Mouse (Mus musculus) forebrain, postnatal 0 days (tissue): ENCODE results near the gene Ctf2. TPM values are rescaled to one million over a fixed set of nuclear protein-coding genes. Genes with fewer than 3 reads are reported as not detected.
A peak's percentile ranks its signal among the peaks of the same experiment; 100 is the strongest.

Source experiments
- ATAC-seq: fragments of 200-750 bp; cut with Nextera tagmentation; 2 replicates; pipeline ENCODE4 v1.8.0; 2017; ENCODE audit warnings: mild to moderate bottlenecking, moderate library complexity
- DNase-seq: peaks from one replicate; pipeline ENCODE4 v3.0.0-alpha.2; 2015
- H3K27ac ChIP-seq: fragments of 300-500 bp; sonication (generic); 2 replicates; pipeline ENCODE4 v1.5.1; 2014; ENCODE audit warnings: low read depth, mild to moderate bottlenecking, antibody characterized with exemption, low read length, moderate library complexity, mixed read lengths
- H3K27me3 ChIP-seq: fragments of 300-500 bp; sonication (generic); 2 replicates; pipeline ENCODE4 v1.6.1; 2014; ENCODE audit warnings: mild to moderate bottlenecking, low read length, mixed read lengths; ENCODE audit not compliant: insufficient read depth
- H3K36me3 ChIP-seq: fragments of 300-500 bp; sonication (generic); 2 replicates; pipeline ENCODE4 v1.6.1; 2014; ENCODE audit warnings: mild to moderate bottlenecking, moderate library complexity; ENCODE audit not compliant: insufficient read depth
- H3K4me1 ChIP-seq: fragments of 300-500 bp; sonication (generic); 2 replicates; pipeline ENCODE4 v1.6.1; 2014; ENCODE audit warnings: antibody characterized with exemption; ENCODE audit not compliant: insufficient read depth
- H3K4me2 ChIP-seq: fragments of 300-500 bp; sonication (generic); 2 replicates; pipeline ENCODE4 v1.6.1; 2014; ENCODE audit warnings: low read depth, mild to moderate bottlenecking, moderate library complexity
- H3K4me3 ChIP-seq: fragments of 300-500 bp; sonication (generic); 2 replicates; pipeline ENCODE4 v1.5.1; 2014; ENCODE audit warnings: low read depth, low read length, mixed read lengths
- H3K9ac ChIP-seq: fragments of 300-500 bp; sonication (generic); 2 replicates; pipeline ENCODE4 v1.6.1; 2014; ENCODE audit warnings: mild to moderate bottlenecking
- H3K9me3 ChIP-seq: fragments of 300-500 bp; sonication (generic); 2 replicates; pipeline ENCODE4 v1.6.1; 2016; ENCODE audit warnings: low read length
- CTCF ChIP-seq: sonication (generic); IDR thresholded peaks from 2 replicates; pipeline ENCODE4 v1.5.1; 2016; ENCODE audit warnings: antibody characterized with exemption, control low read depth, low read depth
- WGBS: fragments of 180-500 bp; shearing (Covaris S2); extraction: QIAGEN DNeasy Blood & Tissue Kit; methylation state at CpG from one replicate; pipeline ENCODE4 v1.1.7; 2014; 5-methylcytosine and 5-hydroxymethylcytosine counted together
- polyA plus RNA-seq: library from polyadenylated mRNA; unstranded; fragments of >200 nt; fragmentation: Nextera tagmentation; extraction: Ambion mirVana; gene quantifications from 2 replicates; pipeline ENCODE4 v1.2.1, GENCODE M21; 2015
- total RNA-seq: library from RNA; depleted of rRNA; stranded (reverse); fragments of >200 nt; gene quantifications from 2 replicates; pipeline ENCODE4 v1.2.3, GENCODE M21; 2014

The Ctf2 gene
- total and polyA plus RNA-seq, 2 experiments from 2014 or later = not detected

DNA sequence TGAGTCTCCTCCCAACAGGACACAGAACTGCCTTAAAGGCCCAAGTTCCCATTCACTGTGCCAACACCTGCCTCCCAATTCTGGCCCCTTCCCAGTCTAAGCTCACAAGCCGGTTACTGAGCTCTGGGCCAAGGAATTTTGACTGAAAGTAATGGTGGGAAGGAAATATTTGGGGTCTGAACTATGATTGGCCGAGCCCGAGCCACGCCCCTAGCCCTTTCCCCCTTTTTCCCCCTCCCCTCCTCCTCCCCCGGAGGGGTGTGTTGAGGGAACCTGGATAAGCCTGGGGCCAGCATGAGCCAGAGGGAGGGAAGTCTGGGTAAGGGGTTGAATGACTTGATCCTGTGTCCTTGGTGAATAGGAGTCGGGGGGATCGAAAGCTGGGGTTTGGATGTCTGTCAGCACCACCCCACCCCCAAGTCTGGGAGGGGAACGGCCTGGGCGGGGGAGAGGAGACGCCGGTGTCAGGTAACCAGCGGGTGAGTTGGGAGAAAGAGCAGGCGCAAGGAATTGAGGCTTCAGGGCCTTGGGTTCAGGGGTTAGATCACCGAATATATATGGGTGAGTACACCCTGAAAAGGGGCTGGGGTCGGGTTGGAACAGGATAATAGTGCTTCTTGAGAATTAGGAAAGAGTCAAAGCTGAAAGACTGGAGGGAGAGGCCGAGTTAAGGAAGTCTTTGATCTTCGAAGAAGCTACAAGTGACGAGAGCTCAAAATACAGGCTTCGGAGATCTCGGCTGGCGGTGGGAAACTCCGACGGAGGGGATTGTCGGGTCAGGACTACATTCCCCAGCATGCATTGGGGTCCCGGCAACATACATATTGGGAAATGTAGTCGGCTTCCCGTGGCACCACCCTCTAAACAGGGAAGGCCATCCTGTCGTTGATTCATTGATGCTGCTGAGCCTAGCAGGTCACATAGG lies 19.2 kb downstream of the Ctf2 start, which contains the start of gene Ctf1:
TSS of gene Ctf1 (plus strand) at position 276 of the 925 bp plus-strand sequence.
- no peaks in the 10 kb centered on the region for H3K9me3 ChIP-seq
- peak within 1 kb of the TSS; percentile 56 for H3K4me2 ChIP-seq
- H3K4me1 ChIP-seq = peaks cover 17% of the 10 kb centered on the region; the same call in 1 of the 2 replicates
- H3K4me3 ChIP-seq = peak within 1 kb of the TSS; percentile 32
- peak; percentile 85 for DNase-seq
- peak within 1 kb of the TSS; percentile 39; the same call in 1 of the 2 replicates for H3K9ac ChIP-seq
- ATAC-seq = peak; percentile 72
- WGBS = 1% methylated on average over 28 of the region's 28 CpGs
- TF ChIP-seq CTCF = no peak
- H3K27ac ChIP-seq = peak within 1 kb of the TSS; percentile 64; the same call in 1 of the 2 replicates
- no peaks in the 10 kb centered on the region for H3K36me3 ChIP-seq
- no peaks in the 10 kb centered on the region for H3K27me3 ChIP-seq

DNA sequence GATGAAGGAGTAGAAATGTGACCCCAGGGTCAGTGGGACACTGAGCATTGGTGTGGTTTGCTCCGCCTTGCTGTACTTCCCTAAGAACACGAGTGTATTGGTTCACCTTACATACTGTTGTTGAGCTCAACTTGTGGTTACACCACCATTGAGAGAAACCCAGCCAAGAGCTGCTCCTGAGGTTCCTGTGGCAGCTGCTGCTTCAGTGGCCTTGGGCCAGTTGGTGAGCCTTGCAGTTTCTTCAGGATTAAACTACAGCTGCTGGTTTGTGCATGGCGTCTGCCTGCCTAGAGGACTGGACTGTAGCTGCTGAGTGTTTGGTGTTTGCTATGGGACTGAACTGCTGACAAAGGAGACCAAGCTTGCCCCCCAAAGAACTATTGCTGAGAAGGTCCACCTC lies 20.5 kb downstream of the Ctf2 start:
- H3K27me3 ChIP-seq = no peaks in the 10 kb centered on the region
- H3K4me3 ChIP-seq = no peak overlapping the region
- H3K4me2 ChIP-seq = no peak overlapping the region
- H3K9me3 ChIP-seq = no peaks in the 10 kb centered on the region
- H3K36me3 ChIP-seq = peaks cover 2% of the 10 kb centered on the region; the same call in 1 of the 2 replicates
- no peak for TF ChIP-seq CTCF
- no peak overlapping the region for H3K9ac ChIP-seq
- 67% methylated on average over 3 of the region's 3 CpGs for WGBS
- no peak overlapping the region for H3K27ac ChIP-seq
- 0 out of 2 replicates have a peak, but pooled peaks cover 12% of the 10 kb centered on the region for H3K4me1 ChIP-seq
- DNase-seq = no peak
- ATAC-seq = no peak

DNA sequence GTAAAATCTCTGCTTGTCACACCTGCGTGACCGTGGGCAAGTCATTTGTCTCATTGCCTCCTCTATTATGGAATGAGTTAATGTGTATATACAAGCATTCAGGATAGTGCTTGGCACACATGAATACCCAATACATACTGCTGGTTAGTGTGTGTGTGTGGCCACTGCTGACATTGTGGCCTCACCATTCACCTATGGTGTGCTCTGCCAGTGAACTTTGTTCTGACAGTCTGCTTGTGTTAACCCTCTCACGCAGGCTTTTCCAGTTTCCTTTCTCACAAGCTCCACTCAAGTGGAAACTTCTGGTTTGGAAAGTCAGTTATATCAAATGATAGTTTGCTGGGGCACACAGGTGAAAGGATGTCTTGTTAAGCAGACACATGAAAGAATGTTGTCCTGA lies 20.9 kb downstream of the Ctf2 start:
- H3K4me3 ChIP-seq = no peak overlapping the region
- no peaks in the 10 kb centered on the region for H3K27me3 ChIP-seq
- H3K4me2 ChIP-seq = no peak overlapping the region
- WGBS = 88% methylated on average over 3 of the region's 3 CpGs
- ATAC-seq (no peak), DNase-seq (no peak)
- H3K27ac ChIP-seq = no peak overlapping the region
- H3K9me3 ChIP-seq = no peaks in the 10 kb centered on the region
- no peak for TF ChIP-seq CTCF
- 0 out of 2 replicates have a peak, but pooled peaks cover 12% of the 10 kb centered on the region for H3K4me1 ChIP-seq
- H3K36me3 ChIP-seq = peaks cover 6% of the 10 kb centered on the region
- no peak overlapping the region for H3K9ac ChIP-seq

- peak overlapping the region; percentile 68 for H3K4me2 ChIP-seq
- no peak overlapping the region for H3K9ac ChIP-seq
- TF ChIP-seq CTCF = no peak
- ATAC-seq = no peak
- peak overlapping the region; percentile 85 for H3K4me3 ChIP-seq
- WGBS = 69% methylated on average over 5 of the region's 5 CpGs
- H3K36me3 ChIP-seq = peaks cover 19% of the 10 kb centered on the region
- DNase-seq = no peak
- H3K27me3 ChIP-seq = no peaks in the 10 kb centered on the region
- peak overlapping the region; percentile 90; the same call in 1 of the 2 replicates for H3K27ac ChIP-seq
- H3K9me3 ChIP-seq = no peaks in the 10 kb centered on the region
- H3K4me1 ChIP-seq = 0 out of 2 replicates have a peak, but pooled peaks cover 12% of the 10 kb centered on the region
Measured at GRCm38 (mm10) chr7:127709261-127709979, 22.5 kb downstream of the Ctf2 start.

DNA sequence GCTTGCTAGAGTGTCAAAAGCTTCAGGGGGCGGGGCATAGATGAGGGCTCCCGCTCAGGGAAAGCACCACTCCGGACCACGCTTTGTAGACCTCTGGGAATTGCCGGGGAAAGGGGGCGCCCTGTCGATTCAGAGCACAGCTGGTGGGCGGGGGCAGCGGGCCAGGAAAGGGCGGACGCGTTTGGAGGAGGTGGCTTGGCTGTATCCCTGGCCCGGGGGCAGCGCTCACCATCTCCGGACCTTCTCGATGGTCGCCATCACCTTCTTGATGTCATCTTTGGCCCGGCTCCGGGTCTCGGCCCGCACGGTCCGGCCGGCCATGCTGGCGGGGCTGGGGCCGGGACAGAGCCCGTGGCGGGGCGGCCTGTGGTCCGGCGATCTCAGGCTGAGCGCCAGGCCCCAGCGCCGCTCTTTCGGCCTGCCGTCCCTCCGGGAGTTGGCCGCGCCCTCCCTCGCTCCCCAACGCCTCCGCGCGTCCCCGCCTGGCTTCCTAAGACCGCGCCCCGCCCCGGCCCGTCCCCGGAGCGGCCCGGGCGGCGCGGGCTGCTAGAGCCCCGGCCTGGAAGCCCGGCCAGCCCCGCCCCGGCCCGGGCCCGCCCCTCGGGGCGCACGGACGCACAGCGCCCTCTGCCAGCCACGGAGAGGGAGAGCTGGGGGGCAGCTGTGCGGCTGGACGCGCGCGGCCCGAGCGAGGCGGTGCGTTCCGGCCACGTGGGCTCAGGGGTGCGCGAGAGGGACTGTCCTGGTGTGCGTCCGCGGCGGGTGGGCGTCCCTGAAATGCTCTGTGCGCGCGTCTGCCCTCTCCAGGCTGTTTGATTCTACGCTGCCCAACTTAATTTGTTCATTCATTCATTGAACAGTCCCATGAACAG lies 23.5 kb downstream of the Ctf2 start, which contains the start of gene Bcl7c:
TSS of gene Bcl7c (minus strand) at position 727 of the 872 bp plus-strand sequence.
- Histone ChIP-seq H3K4me1 (0 out of 2 replicates have a peak, but pooled peaks cover 12% of the 10 kb centered on the region), H3K9me3 (no peaks in the 10 kb centered on the region), H3K27ac (peak within 1 kb of the TSS; percentile 90), H3K4me3 (peak within 1 kb of the TSS; percentile 85), H3K9ac (peak within 1 kb of the TSS; percentile 92), H3K4me2 (peak within 1 kb of the TSS; percentile 68), H3K36me3 (peaks cover 27% of the 10 kb centered on the region), H3K27me3 (no peaks in the 10 kb centered on the region)
- under 1% methylated on average over 60 of the region's 90 CpGs for WGBS
- TF ChIP-seq CTCF = peak; percentile 72
- ATAC-seq (peak; percentile 88), DNase-seq (peak; percentile 91)

GRCm38 (mm10) chr7:127707957-127708206 lies 24.1 kb downstream of the Ctf2 start:
- 1% methylated on average over 5 of the region's 5 CpGs for WGBS

More at GRCm38 (mm10) chr7:127707957-127708206, 24.1 kb downstream of the Ctf2 start:
- DNase-seq (no peak), ATAC-seq (no peak)
- 0 out of 2 replicates have a peak, but pooled peaks cover 12% of the 10 kb centered on the region for H3K4me1 ChIP-seq
- TF ChIP-seq CTCF = no peak
- H3K4me2 ChIP-seq = peak overlapping the region; percentile 68
- H3K9ac ChIP-seq = peak overlapping the region; percentile 92
- H3K27ac ChIP-seq = peak overlapping the region; percentile 90
- H3K27me3 ChIP-seq = no peaks in the 10 kb centered on the region
- H3K9me3 ChIP-seq = no peaks in the 10 kb centered on the region
- peaks cover 30% of the 10 kb centered on the region for H3K36me3 ChIP-seq
- peak overlapping the region; percentile 85 for H3K4me3 ChIP-seq
